Mouse (Mus musculus) left cerebral cortex, adult 6 months (tissue): ENCODE data around the gene Cttnbp2nl. TPM values are rescaled to one million over a fixed set of nuclear protein-coding genes. Genes with fewer than 3 reads are reported as not detected.

Source experiments
- long read RNA-seq, 2 experiments: library from polyadenylated mRNA; unstranded; transcript quantifications; one replicate each; pipeline ENCODE4 v2.0.0; 2019 to 2020
- polyA plus RNA-seq: library from polyadenylated mRNA; unstranded; fragments of <200 nt; fragmentation: Nextera tagmentation; gene quantifications from 2 replicates; pipeline ENCODE4 v1.2.3, GENCODE M21; 2021

Cttnbp2nl gene
- 6.3 and 7.7 TPM in 2 replicates for polyA plus RNA-seq
- long read RNA-seq, experiment 1, full-length matches to known transcripts: 21 of 43 reads
- long read RNA-seq, experiment 1, partial matches to known transcripts: 8 of 43 reads
- long read RNA-seq, experiment 1, other reads (novel, unspliced or antisense): 14 of 43 reads
- long read RNA-seq, experiment 2, full-length matches to known transcripts: 6 of 13 reads
- long read RNA-seq, experiment 2, partial matches to known transcripts: 0 of 13 reads
- long read RNA-seq, experiment 2, other reads (novel, unspliced or antisense): 7 of 13 reads

DNA sequence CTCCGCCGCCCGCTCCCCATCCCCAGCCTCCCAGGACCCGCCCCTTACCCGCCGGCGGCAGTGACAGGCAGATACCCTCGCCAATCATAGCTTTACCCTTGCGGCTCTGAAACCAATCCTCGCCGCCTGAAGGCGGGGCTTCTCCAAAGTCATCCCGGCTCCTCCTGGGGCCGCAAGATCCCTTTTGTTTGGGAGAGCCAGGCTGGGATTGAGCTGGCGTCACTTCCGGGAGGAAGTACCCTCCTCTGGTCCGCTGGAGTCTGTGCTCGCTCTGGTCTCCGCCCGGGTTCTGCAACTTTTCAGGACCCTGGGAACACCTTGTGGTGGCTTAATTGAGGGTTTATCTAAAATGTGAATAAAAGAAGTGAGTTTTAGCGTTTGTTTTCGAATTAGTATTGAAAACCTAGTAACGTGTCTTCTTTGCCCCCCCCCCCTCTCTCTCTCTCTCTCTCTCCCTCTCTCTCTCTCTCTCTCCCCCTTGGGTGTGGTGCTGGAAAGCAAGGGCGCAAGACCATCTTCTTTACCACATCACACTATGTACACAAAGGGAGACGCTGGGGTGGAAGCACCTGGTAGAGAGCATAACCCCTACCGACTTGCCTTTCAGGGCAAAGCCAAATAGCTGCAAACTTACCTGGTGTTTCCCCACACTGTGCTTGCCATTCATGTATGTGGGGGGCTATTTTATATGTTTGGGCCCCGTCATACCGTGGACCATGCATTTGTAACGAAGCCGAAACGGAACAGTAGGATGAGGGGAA is at the start of gene Cttnbp2nl:
Gene Cttnbp2nl (minus strand): TSS at position 210 of the 761 bp plus-strand sequence.

GRCm38 (mm10) chr3:105066544-105066943 is 13.6 kb upstream of the Cttnbp2nl start, which contains the start of gene 4930564D02Rik:
Gene 4930564D02Rik (plus strand): TSS chr3:105066844.

DNA sequence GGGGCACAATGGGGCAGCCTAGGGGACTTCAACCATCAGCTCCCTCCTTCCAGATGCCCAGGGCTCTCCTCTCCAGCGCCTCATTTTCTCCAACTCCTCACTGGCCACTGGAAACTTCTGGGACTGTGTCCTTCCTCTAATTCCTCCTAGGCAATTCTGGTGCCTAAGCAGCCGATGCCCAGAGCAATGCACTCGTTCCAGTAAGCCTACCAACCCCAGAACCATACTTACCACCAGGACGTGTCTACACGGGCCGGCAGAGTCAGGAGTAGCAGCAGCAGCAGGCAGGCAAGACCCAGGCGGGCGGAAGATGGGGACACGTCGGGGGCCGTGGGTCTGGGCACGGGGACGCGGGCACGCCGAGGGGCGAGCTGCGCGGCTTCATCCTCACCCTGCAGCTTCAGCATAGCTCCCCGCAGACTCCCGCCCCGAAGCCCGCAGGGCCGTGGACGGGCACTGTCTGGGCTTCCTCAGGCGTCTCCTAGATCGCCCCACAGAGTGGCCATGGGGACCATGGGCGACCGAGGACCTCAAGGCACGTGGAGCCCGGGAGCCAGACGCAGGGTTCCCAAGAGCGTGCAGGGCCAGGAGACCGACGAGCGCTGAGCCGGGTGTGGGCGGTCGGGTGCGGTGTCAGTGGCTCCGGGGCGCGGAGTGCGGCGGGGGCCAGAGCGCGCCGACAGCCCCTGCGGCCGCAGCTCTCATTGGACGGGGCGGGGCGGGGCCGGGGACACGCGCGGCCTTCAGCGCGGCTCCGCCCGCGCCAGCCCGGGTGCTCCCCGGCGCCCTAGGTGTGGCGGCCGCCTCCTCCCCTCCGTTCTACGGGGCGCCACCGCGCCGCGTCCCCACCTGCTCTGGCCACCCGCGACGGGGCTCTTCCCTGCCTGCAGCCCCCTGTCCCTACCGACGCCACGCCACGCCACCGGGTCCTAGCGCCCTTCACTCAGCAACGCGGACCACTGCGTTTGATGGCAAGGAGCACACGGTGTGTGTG is 91.6 kb downstream of the Cttnbp2nl start, which contains the start of gene Wnt2b:
Gene Wnt2b (minus strand): TSS at position 856 of the 994 bp plus-strand sequence.

Other genes starting within 250 kb of the Cttnbp2nl start
- 1.3 and 1.5 TPM in 2 replicates for gene Mov10, start 234.6 kb downstream of the Cttnbp2nl start, polyA plus RNA-seq
- 24.9 and 25.8 TPM in 2 replicates for gene St7l, start 189.1 kb downstream of the Cttnbp2nl start, polyA plus RNA-seq
- 22.0 and 24.6 TPM in 2 replicates for gene Capza1, start 188.6 kb downstream of the Cttnbp2nl start, polyA plus RNA-seq
- 0.15 and 0.31 TPM in 2 replicates for gene Wnt2b, start 91.2 kb downstream of the Cttnbp2nl start, polyA plus RNA-seq
- gene 4930564D02Rik, start 13.7 kb upstream of the Cttnbp2nl start, polyA plus RNA-seq: not detected in 2 replicates